Mouse (Mus musculus) embryo, embryonic 11 days (tissue): ENCODE measurements around the gene Kdsr.
A peak's percentile ranks its signal among the peaks of the same experiment; 100 is the strongest.

Source experiments
- DNase-seq: peaks from one replicate; pipeline ENCODE4 v3.0.0-alpha.2; 2015

The Kdsr gene

DNA sequence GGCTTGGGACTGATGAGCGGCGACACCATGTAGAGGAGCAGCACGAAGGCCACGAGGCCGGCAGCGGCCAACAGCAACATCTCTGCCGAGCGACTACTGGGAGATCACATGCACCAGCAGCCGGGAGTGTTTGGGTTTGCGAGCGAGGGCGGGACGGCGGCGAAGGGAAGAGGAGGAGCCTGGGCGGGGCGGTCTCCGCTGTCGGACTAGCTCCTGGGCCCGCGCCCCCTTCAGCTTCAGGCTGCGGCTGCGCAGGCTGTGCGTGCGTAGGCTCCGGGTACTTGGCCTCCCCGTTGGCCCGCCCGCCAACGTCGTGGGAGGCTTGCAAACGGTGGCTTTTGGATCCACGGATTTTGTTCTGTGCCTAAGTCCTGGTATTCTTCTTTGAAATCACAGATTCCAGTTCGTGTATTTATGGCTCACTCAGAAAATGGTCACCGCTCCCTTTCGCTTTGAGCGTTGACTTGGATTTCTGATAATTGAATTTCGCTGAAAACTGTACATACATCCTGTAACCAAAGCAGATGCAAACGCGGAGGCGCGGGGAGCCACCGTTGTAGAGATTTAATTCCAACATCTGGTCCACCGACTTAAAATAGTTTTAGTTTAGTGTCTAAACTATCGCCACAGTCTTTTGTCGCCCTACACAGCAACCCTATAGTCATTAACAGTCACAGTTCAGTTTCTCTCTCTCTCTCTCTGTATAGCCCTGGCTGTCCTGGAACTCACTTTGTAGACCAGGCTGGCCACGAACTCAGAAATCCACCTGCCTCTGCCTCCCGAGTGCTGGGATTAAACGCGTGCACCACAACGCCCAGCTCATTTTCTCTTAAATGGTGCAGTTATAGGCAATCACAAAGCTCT lies at the start of gene Kdsr:
Gene Kdsr (minus strand): TSS at position 156 of the 864 bp plus-strand sequence.
- DNase-seq = peak; percentile 98

DNA sequence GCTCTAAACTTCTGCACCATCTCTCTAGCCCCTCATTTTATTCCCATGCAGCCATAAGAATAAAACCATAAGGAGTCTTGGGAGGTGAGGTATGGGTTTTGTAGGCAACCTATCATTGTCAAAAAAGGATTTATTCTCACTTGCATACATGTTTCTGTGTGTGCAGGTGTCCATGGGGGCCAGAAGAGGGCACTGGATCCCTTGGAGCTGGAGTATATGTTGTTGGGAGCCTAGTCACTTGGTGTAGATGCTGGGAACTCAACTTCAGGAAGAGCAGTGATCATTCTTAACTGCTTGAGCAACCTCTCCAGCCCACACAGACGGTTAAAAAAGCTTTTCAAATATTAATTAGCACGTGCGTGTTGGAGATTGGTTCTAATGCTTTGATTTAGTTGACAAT lies 40.4 kb upstream of the Kdsr start:
- DNase-seq = no peak

DNA sequence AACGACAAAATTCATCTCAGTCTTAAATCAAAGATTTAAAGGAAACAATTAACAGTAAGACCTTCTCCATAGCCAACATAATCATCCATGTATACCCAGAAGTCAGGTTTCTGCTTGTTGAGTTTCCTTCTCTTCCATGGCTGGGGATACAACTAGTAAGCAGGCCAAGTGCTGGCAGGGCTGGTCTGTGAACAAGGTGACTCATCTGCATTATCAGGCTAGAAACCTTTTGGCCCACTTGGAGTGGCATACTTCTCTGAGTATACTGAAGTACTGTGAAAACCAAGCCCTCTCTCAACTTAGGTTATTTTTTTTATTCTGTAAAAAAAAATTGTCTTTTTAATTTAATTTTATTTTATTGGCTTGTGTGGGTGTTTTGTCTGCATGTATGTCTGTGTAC lies 39.9 kb upstream of the Kdsr start:
- no peak for DNase-seq

DNA sequence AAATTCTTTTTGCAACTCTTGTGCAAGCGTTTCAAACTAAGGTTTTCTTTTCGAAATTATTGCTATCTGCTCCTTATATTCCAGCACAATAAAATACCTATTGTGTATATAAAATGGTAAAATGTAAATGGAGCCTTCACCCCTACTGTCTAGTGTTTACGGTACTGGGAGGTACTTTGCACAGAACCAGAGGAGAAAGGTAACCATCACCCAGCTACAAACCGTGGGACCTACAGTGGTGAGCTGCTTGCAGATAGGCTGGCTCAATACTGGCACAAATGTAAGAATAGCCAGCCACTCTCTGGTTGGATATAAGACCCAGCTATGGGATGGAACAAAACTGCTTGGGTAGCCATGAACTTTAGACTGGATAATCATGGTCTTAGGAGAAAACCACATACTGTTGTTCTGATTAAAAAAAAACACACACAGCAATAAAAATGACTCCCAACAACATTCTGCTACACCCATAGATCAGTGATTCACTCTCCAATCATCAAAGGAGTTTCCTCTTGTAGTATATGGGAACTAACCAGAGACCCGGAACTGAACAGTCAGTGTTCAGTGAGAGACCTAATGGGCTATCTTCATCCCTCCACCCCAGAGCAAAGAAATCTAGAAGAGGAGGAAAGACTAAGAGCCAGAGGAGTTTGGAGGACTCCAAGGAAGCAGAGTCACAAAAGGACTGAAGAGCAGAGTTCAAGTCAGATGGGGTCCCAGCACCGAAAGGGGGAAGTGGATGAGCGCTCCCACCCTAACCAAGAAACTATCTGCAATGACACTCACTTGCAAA lies 37.7 kb upstream of the Kdsr start:
- no peak for DNase-seq

DNA sequence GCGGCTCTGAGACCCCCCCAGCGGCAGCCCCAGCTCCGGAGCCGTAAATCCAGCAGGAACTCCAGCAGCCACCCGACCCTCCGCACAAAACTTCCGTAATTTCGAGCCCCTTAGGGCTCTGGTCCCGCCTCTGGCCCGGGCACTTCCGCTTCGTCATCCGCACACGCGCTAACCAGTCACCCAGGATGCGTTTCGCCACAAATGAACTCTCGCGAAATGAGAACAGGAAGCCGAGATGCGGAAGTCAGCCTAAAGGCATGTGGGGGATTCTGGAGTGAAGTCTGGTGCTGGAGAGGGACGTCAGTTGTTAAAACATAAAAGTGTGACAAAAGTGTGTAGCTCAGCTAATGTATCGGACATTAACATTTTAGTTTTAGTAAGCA lies 37.0 kb upstream of the Kdsr start, which contains the start of gene Vps4b:
Gene Vps4b (minus strand): TSS at position 187 of the 383 bp plus-strand sequence.
- DNase-seq = peak; percentile 97

DNA sequence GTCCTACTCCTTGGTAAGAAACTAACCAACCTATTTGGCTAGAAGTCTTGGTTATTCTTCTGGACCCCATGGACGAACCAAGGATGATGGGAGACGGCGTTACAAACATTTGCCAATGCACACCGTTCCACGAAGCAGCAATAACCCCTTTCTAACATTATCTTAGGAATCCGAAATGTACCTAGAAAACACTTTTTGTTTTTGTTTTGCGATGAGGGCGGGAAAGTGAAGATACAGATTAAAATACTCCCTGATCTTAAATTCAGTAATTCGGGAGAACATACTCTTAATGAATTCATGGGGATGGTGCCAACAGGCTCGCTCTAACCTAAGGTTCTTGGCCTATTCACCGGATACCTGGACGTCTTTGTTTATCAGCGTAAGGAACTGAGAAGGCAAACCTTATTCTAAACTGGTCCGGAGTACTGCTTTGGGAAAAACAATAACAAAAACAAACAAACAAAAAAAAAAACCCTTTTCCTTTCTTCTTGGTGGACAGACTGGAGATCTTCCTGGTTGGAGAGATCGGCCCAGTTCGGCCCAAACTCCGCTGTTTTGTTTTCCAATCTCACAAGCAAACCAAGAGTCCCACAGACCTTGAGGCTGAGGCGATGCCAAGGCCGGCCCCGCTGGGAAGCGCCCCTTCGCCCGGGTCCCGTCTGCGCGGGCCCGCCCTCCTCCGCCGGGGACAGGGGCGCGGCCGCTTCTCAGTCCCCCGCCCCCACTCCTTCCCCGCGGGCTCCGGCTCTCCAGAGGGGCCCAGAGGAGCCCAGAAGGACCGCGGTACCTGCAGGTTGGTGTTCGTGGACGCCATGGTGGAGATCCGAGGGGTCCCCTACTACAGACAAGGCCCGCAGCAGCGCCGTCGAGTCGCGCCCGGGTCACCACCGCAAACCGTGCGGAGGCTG lies 36.4 kb upstream of the Kdsr start:
- peak; percentile 67 for DNase-seq

DNA sequence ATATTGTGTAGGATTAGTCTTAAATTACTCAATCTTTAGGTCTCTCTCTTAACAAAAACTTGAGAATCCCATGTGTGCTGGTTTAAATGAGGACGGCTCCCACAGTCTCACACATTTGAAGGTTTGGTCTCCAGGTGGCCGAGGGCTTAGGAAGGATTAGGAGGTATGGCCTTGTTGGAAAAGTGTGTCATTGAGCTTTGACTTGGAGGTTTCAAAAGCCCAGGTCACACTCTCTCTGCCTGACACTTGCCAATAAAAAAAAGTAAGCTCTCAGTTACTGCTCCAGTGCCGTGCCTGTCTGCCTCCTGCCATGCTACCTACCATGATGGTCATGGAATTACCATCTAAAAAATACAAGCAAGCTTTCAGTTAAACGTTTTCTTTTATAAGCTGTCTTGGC lies 15.4 kb upstream of the Kdsr start:
- no peak for DNase-seq

DNA sequence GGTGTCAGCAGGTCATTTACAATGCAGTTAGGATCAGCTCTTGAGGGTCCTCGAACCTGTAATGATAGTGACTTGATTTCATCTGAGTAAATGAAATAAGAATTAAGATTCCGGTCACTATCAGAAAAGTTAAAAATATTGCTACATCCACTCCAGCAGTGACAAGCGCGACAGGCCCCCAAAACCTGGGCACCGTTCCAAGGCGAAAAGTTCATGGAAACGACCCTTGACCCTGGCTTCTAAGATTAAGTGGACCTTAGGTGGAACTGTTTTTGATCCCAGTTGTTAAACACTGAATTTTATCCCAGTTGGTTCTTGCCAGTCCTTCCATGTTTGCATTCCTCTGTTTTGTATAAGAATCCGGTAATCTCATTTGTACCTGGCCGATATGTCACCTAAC lies 14.6 kb upstream of the Kdsr start:
- DNase-seq = no peak

DNA sequence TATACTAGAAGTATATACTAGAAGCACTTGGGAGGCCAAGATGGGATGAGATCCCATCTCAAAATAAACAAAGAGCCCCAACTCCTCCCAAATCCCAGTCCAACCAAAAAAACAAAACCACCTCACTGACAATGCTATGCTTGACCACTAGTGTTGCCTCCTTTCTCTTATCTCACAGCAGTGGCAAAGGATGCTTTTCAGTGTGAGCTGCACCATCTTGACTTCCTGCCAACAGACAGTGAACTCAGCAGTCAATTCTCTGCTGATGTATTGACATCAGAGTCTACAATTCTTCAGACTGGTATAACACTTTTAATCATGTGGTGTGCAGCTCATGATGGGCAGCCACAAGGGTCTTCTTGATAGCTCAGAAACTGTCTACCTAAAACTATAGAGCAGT lies 9.2 kb upstream of the Kdsr start:
- DNase-seq = no peak

DNA sequence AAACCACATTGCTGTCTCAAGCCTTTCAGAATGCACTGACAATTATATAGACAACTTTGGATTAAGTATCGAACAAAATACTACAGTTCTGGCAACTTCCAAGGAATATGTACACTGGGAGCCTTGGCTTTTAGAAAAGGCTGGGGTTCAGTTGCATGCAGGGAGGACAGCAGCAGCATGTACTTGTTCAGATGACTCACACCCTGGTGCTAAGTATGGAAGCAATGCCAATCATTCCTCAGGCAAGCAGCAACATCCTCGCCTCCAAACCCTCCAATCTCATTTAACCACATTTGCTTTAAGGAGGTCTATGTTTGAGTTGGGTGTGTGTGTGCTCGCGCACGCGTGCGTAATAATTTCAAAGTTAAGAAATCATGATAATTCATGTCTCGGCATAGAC lies 6.2 kb upstream of the Kdsr start:
- no peak for DNase-seq

DNA sequence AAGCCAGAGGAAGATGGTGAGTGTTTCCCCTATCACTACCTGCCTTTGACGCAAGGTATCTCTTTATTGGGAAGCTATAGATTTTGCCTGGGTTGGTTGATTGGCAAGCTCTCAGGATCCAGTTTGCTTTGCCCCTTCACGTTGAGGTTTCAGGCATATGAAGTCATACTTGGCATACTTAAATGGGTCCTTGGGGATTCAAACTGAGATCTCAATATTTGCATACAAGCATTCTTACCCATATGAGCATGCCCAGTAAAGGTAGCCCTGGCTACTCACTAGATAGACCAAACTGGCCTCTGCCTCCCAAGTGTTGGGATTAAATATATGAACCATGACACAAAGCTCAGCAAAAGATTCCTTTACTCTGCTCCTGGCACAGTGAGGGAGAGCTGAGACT lies 5.3 kb upstream of the Kdsr start:
- DNase-seq = no peak

DNA sequence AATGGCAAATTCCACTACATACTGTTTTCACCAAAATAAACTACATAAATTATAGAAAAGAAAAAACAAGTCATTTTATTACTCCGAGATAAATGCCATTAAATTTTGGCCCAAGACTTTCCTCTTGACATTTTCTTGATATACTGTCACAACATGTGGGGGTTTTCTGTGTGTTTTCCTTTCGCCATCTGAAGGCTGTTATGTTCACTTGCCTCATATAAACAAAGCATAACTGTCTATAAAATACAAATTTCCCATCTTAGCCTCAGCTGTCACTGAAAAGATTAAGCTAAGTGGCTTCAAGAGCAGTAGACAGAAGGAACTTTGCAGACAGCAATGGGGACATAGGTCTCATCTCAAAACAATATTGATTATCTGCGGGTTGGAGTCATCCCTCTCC lies 4.8 kb upstream of the Kdsr start:
- no peak for DNase-seq

DNA sequence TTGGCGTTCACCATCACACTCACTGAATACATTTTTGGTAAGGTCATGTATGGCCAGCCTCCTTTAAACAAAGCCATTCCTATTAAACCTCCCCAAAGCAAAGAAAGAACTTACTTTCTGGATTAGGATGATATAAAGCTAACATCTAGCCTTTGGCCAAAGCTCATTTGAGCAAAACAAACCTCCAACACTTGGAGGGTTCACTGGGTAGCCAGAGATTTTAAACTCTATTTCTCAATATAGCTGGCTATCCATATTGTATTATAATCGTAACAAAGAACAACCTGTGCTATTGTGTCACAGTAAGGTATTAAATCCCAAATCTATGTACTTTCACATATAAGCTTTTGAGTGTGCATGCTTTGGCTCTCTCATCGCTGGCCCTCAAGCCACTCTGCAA lies 1.2 kb upstream of the Kdsr start:
- no peak for DNase-seq

DNA sequence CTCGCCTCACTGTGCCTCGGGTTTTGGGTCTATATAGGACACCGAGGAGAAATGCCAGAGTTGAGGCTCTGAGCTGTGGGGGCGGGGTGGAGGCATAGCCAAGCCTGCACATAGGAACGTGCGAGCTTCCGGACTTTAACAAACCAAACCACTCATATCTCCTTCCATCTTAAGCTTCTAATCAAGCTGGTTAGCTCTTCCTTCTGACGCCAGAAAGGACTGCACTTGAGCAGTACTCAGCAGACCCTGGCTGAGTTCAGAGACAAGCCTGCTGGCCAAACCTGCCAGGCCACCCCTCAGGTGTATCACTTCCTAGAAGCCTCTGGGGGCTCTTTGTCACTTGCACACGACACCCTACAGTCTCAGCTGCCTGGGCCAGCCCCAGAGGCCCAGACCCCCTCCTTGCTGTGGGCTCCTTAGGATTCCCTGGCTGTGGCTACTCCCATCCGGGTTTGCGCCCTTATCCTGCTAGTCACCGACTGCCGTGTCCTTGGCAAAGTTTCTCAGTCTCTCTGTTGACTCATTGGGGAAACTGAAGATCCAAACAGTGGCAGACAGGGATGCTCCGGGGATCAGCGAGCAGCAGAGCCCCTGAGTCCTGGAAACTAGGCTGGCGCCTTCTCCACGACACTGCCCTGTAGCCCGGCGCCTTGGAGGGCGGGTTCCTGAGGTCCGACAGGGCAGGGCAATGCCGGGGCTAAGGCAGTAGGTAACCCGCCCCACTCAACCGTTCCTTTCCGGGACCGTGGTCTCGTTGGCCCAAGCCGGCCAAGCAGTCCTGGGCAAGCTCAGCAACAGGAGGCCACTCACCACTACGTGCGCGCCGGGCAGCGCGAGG lies 574 bp downstream of the Kdsr start:
- DNase-seq = peak; percentile 32

DNA sequence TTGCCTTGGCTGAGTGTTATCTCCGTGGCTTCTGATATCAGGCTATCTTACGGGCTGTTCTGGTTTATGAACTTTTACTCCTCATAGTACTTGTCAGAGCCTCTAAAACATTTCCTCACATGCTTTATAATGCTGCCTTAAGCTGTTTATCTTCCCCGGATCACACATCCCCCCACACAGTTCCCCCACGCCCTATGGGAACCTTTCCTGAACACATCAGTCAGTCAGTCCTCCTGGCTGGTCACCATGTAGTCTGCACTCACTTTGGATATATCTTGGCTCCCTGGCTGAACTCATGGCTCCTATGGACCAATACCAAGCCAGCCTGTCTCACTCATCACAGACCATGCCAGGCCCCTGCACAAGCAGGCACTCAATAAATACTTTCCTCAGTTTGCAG lies 2.9 kb downstream of the Kdsr start:
- no peak for DNase-seq

DNA sequence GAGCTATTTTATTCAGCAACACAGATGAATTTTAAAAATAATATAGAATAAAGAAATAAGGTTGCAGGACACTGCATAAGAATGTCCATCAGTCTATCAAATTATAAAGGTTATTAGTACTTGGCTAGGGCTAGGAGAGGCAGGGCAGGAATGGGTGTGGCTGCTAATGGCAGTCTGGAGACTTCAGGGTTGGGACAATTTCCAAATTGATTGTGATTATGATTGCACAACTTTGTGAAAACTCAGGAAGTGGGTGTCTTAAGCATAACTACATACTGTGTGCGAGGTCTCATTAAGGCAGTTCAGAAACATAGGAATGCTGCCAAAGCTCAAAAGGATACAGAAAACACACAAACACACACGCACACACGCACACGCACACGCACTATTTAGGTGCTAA lies 7.5 kb downstream of the Kdsr start:
- DNase-seq = no peak

DNA sequence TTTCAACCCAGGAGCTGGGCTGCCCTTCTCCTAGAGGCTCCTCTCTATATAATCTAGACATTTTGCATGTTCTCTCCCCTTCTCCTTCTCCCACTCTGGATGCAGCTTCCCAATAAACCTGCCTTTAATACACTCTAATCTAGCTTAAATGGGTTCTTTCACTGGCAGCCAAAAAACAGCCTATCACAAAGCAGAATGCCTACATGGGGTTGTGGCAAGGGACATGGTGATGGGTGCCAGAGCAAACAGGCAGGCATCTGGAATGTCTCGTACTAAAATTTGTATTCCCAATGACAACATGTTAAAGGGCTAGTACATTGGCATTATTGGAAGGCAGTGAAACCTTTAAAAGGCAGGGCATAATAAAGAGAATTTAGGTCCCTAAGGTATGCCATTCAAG lies 8.9 kb downstream of the Kdsr start:
- DNase-seq = no peak

DNA sequence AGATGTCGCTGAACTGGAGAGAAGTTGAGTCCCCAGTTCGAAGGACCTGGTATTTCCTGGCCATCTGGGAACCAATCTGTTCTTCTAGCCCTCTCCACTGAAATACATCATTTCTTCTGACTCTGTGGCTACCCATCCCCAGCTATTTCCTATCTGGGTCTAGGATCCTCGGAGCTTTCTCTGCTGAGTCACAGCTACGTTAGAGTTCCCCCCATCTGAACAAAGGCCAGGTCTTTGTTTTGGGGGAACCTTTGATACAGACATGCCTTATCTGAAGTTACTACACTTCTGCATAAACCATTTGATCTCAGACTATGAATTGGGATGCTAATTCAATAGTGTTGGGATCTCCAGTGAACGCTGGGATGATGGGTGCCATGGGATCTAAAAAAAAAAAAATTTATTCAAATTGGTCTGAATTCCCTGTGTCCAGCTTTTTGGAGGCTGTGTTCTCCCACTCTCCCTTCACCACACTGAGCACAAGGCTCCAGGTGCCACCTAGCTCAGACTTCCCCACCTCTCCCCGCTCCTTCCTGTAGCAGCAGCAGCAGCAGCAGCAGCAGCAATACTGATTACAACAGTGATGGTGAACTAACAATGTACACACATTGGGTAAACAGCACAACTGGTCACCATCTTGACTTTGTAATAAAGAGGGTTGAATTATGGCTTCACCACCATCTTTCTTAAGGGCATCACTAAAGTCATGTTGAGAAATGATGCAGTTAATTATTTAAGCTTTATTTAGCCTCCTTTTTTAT lies 10.8 kb downstream of the Kdsr start:
- no peak for DNase-seq

DNA sequence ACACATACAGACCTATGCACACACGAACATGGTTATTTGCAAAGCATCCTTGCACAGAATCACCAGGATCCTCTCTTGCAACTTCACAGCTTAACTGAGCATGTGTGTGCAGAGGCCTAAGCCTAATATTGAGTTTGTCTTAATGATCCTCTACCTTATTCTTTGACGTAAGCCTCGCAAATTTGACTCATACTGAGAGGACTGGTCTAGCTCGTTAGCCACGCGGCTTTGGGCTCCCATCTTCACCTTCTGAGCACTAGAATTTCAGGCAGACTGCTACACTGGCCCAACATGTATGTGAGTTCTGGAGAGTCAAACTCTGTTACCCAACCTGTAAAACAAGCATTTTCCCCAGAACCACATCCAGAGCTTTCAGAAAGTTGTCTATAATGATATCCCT lies 16.5 kb downstream of the Kdsr start:
- no peak for DNase-seq

DNA sequence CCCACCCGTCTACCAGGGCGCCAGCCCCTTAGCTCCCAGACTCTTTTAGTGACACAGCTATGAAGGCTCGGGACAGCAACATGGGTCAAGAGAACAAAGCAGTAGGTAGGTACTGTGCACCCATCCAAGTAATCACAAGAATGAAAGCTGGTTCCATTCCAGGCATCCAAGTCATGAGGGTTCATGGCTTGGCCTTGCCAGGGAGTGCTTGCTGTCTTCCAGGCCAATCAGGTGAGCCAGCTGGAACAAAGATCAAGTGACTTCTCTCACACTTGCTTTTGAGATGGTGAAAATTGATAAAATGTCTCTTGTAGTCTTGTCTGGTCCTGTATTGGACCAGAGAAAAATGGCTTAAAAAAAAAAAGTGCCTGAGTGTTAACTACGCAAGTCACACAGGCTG lies 18.8 kb downstream of the Kdsr start:
- no peak for DNase-seq

DNA sequence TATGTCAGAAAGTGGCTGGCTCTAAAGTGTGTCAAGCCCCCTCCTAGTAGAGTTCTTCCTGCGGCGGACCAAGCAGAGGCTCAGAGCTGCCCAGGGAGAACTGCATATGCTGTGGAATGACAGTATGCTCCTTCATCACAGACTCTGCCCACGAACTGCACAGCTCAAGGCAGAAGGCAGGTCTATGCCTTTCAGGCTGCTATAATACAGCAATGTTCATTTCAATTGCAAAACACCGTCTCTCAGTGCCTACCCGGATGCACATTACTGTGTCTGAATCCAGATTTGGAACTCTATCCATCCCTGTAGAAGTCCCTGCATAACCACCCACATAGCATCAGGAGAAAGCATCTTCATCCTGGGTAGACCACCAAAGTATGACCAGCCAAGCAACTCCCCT lies 19.7 kb downstream of the Kdsr start:
- DNase-seq = no peak

DNA sequence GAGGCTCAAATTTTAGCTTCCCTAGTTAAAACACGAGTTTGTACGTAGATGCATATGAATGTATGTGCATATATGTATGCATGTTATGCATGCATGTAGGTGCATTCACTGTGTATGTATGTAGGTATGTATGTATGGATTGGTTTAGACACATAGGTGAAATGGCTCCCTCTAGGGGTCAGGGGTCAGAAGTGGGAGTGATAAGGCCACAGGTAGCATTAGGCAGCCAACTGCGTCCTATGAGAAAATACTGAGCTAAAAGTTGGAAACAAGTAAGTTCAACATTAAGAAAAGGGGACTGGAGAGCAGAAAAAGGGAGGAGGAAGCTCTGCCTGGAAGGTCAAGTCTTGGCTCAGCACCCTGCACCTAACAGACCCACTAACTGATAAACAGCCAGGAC lies 21.4 kb downstream of the Kdsr start:
- peak; percentile 33 for DNase-seq
